Mouse (Mus musculus): ENCODE results near the gene Xrcc4. TPM values are rescaled to one million over a fixed set of nuclear protein-coding genes. Genes with fewer than 3 reads are reported as not detected.
"Not testable (repeated sequence)": the region's sequence is repeated elsewhere in the genome, so short reads cannot be mapped to it uniquely, and the experiment has no call there.

Gene Xrcc4
- polyA plus RNA-seq (2014; fragmentation: Nextera tagmentation; extraction: Ambion mirVana): 9.5 and 11.8 TPM in 2 replicates

GRCm38 (mm10) chr13:90088962-90089824, at the start of gene Xrcc4, which contains the start of gene Tmem167:
Gene Xrcc4 (minus strand): TSS chr13:90089608.
Gene Tmem167 (plus strand): TSS chr13:90089123.
- WGBS: 2% methylated on average over 39 of the region's 41 CpGs
- Histone ChIP-seq H3K4me2 (ENCODE audit: low read depth, low read length, severe bottlenecking) (peak within 1 kb of the TSS; percentile 88), H3K9me3 (ENCODE audit: control insufficient read depth, low read length) (no peaks in the 10 kb centered on the region), H3K4me1 (replicated peaks; ENCODE audit: control insufficient read depth, insufficient read depth, low read length) (no peaks in the 10 kb centered on the region), H3K27ac (ENCODE audit: low read depth, low read length) (peak within 1 kb of the TSS; percentile 68), H3K4me3 (ENCODE audit: low read depth, low read length) (peak within 1 kb of the TSS; percentile 86), H3K9ac (ENCODE audit: low read length) (peak within 1 kb of the TSS; percentile 92), H3K27me3 (ENCODE audit: control insufficient read depth, insufficient read depth, low read length) (no peaks in the 10 kb centered on the region), H3K36me3 (ENCODE audit: control insufficient read depth, insufficient read depth, low read length) (no peaks in the 10 kb centered on the region)
- DNase-seq (ENCODE audit: low spot score): peak; percentile 94
- peak; percentile 100 for ATAC-seq (replicated peaks; ENCODE audit: low FRiP score)

- 71% methylated on average over 3 of the region's 3 CpGs for WGBS
- ATAC-seq (replicated peaks; ENCODE audit: low FRiP score): peak; percentile 42; the same call in 1 of the 2 replicates
- H3K36me3 ChIP-seq (ENCODE audit: control insufficient read depth, insufficient read depth, low read length): no peaks in the 10 kb centered on the region
- H3K27ac ChIP-seq (ENCODE audit: low read depth, low read length): no peak overlapping the region
- no peak overlapping the region for H3K4me2 ChIP-seq (ENCODE audit: low read depth, low read length, severe bottlenecking)
- DNase-seq (ENCODE audit: low spot score): no peak
- no peaks in the 10 kb centered on the region for H3K9me3 ChIP-seq (ENCODE audit: control insufficient read depth, low read length)
- H3K9ac ChIP-seq (ENCODE audit: low read length): no peak overlapping the region
- H3K27me3 ChIP-seq (ENCODE audit: control insufficient read depth, insufficient read depth, low read length): no peaks in the 10 kb centered on the region
- H3K4me3 ChIP-seq (ENCODE audit: low read depth, low read length): no peak overlapping the region
- no peaks in the 10 kb centered on the region for H3K4me1 ChIP-seq (replicated peaks; ENCODE audit: control insufficient read depth, insufficient read depth, low read length)
These were observed 46.9 kb upstream of the Xrcc4 start for GRCm38 (mm10) chr13:90136156-90136910.

- H3K4me1 ChIP-seq (replicated peaks; ENCODE audit: control insufficient read depth, insufficient read depth, low read length): no peaks in the 10 kb centered on the region
- H3K36me3 ChIP-seq (ENCODE audit: control insufficient read depth, insufficient read depth, low read length): no peaks in the 10 kb centered on the region
- H3K4me2 ChIP-seq (ENCODE audit: low read depth, low read length, severe bottlenecking): no peak overlapping the region
- H3K27ac ChIP-seq (ENCODE audit: low read depth, low read length): no peak overlapping the region
- WGBS: 81% methylated on average over 1 of the region's 1 CpGs
- H3K9me3 ChIP-seq (ENCODE audit: control insufficient read depth, low read length): no peaks in the 10 kb centered on the region
- DNase-seq (ENCODE audit: low spot score) (no peak), ATAC-seq (replicated peaks; ENCODE audit: low FRiP score) (no peak)
- H3K9ac ChIP-seq (ENCODE audit: low read length): no peak overlapping the region
- no peak overlapping the region for H3K4me3 ChIP-seq (ENCODE audit: low read depth, low read length)
- H3K27me3 ChIP-seq (ENCODE audit: control insufficient read depth, insufficient read depth, low read length): no peaks in the 10 kb centered on the region
These were observed 22.3 kb upstream of the Xrcc4 start for GRCm38 (mm10) chr13:90111681-90112080.

- H3K36me3 ChIP-seq (ENCODE audit: control insufficient read depth, insufficient read depth, low read length); ATAC-seq (replicated peaks; ENCODE audit: low FRiP score); H3K9ac ChIP-seq (ENCODE audit: low read length); H3K27ac ChIP-seq (ENCODE audit: low read depth, low read length); DNase-seq (ENCODE audit: low spot score); H3K4me3 ChIP-seq (ENCODE audit: low read depth, low read length); H3K4me1 ChIP-seq (replicated peaks; ENCODE audit: control insufficient read depth, insufficient read depth, low read length); H3K27me3 ChIP-seq (ENCODE audit: control insufficient read depth, insufficient read depth, low read length); H3K4me2 ChIP-seq (ENCODE audit: low read depth, low read length, severe bottlenecking); H3K9me3 ChIP-seq (ENCODE audit: control insufficient read depth, low read length): not testable (repeated sequence)
- 93% methylated on average over 5 of the region's 5 CpGs for WGBS
These were observed 19.3 kb upstream of the Xrcc4 start for GRCm38 (mm10) chr13:90108746-90109145.

- H3K4me1 ChIP-seq (replicated peaks; ENCODE audit: control insufficient read depth, insufficient read depth, low read length): no peaks in the 10 kb centered on the region
- no peak overlapping the region for H3K4me3 ChIP-seq (ENCODE audit: low read depth, low read length)
- H3K4me2 ChIP-seq (ENCODE audit: low read depth, low read length, severe bottlenecking): no peak overlapping the region
- H3K27ac ChIP-seq (ENCODE audit: low read depth, low read length): no peak overlapping the region
- ATAC-seq (replicated peaks; ENCODE audit: low FRiP score) (no peak), DNase-seq (ENCODE audit: low spot score) (no peak)
- no peaks in the 10 kb centered on the region for H3K9me3 ChIP-seq (ENCODE audit: control insufficient read depth, low read length)
- no peaks in the 10 kb centered on the region; the same call in 1 of the 2 replicates for H3K36me3 ChIP-seq (ENCODE audit: control insufficient read depth, insufficient read depth, low read length)
- H3K27me3 ChIP-seq (ENCODE audit: control insufficient read depth, insufficient read depth, low read length): no peaks in the 10 kb centered on the region
- WGBS: 96% methylated on average over 7 of the region's 7 CpGs
- no peak overlapping the region for H3K9ac ChIP-seq (ENCODE audit: low read length)
These were observed 16.7 kb upstream of the Xrcc4 start for GRCm38 (mm10) chr13:90106139-90106538.

- no peak for DNase-seq (ENCODE audit: low spot score)
- no peak overlapping the region for H3K27ac ChIP-seq (ENCODE audit: low read depth, low read length)
- H3K4me2 ChIP-seq (ENCODE audit: low read depth, low read length, severe bottlenecking): no peak overlapping the region
- H3K9me3 ChIP-seq (ENCODE audit: control insufficient read depth, low read length): no peaks in the 10 kb centered on the region
- no peaks in the 10 kb centered on the region for H3K27me3 ChIP-seq (ENCODE audit: control insufficient read depth, insufficient read depth, low read length)
- H3K9ac ChIP-seq (ENCODE audit: low read length): no peak overlapping the region
- no peak for ATAC-seq (replicated peaks; ENCODE audit: low FRiP score)
- no peaks in the 10 kb centered on the region; the same call in 1 of the 2 replicates for H3K36me3 ChIP-seq (ENCODE audit: control insufficient read depth, insufficient read depth, low read length)
- no peaks in the 10 kb centered on the region for H3K4me1 ChIP-seq (replicated peaks; ENCODE audit: control insufficient read depth, insufficient read depth, low read length)
- H3K4me3 ChIP-seq (ENCODE audit: low read depth, low read length): no peak overlapping the region
These were observed 12.1 kb upstream of the Xrcc4 start for GRCm38 (mm10) chr13:90101514-90101913.

- under 1% methylated on average over 27 of the region's 27 CpGs for WGBS
These were observed 396 bp upstream of the Xrcc4 start for GRCm38 (mm10) chr13:90089825-90090183.

GRCm38 (mm10) chr13:90061877-90062276, 27.5 kb downstream of the Xrcc4 start:
- no peaks in the 10 kb centered on the region for H3K9me3 ChIP-seq (ENCODE audit: control insufficient read depth, low read length)
- H3K27me3 ChIP-seq (ENCODE audit: control insufficient read depth, insufficient read depth, low read length): no peaks in the 10 kb centered on the region
- DNase-seq (ENCODE audit: low spot score) (no peak), ATAC-seq (replicated peaks; ENCODE audit: low FRiP score) (no peak)
- H3K9ac ChIP-seq (ENCODE audit: low read length): no peak overlapping the region
- no peak overlapping the region for H3K27ac ChIP-seq (ENCODE audit: low read depth, low read length)
- no peak overlapping the region for H3K4me3 ChIP-seq (ENCODE audit: low read depth, low read length)
- WGBS: 91% methylated on average over 1 of the region's 1 CpGs
- no peak overlapping the region for H3K4me2 ChIP-seq (ENCODE audit: low read depth, low read length, severe bottlenecking)
- no peaks in the 10 kb centered on the region for H3K36me3 ChIP-seq (ENCODE audit: control insufficient read depth, insufficient read depth, low read length)
- no peaks in the 10 kb centered on the region for H3K4me1 ChIP-seq (replicated peaks; ENCODE audit: control insufficient read depth, insufficient read depth, low read length)

More at GRCm38 (mm10) chr13:90089825-90090183, 396 bp upstream of the Xrcc4 start:
- Histone ChIP-seq H3K9ac (ENCODE audit: low read length) (peak overlapping the region; percentile 92), H3K36me3 (ENCODE audit: control insufficient read depth, insufficient read depth, low read length) (no peaks in the 10 kb centered on the region), H3K4me2 (ENCODE audit: low read depth, low read length, severe bottlenecking) (peak overlapping the region; percentile 88), H3K4me3 (ENCODE audit: low read depth, low read length) (peak overlapping the region; percentile 86), H3K4me1 (replicated peaks; ENCODE audit: control insufficient read depth, insufficient read depth, low read length) (no peaks in the 10 kb centered on the region), H3K27me3 (ENCODE audit: control insufficient read depth, insufficient read depth, low read length) (no peaks in the 10 kb centered on the region), H3K27ac (ENCODE audit: low read depth, low read length) (peak overlapping the region; percentile 68), H3K9me3 (ENCODE audit: control insufficient read depth, low read length) (no peaks in the 10 kb centered on the region)
- DNase-seq (ENCODE audit: low spot score) (no peak), ATAC-seq (replicated peaks; ENCODE audit: low FRiP score) (no peak; the same call in 1 of the 2 replicates)
